Mouse (Mus musculus) splenic B cell, adult 2 months (primary cell): ENCODE results near the gene Gm28230.

Experiments
- DNase-seq: peaks from one replicate; pipeline ENCODE4 v3.0.0-alpha.2; 2011; ENCODE audit warnings: low read depth, low spot score
- H3K27me3 ChIP-seq: 2 replicates; pipeline ENCODE4 v1.6.1; 2012; ENCODE audit warnings: mild to moderate bottlenecking, low read length, moderate library complexity, mixed read lengths; ENCODE audit not compliant: control insufficient read depth, poor library complexity, insufficient read depth, severe bottlenecking
- H3K36me3 ChIP-seq: 2 replicates; pipeline ENCODE4 v1.6.1; 2012; ENCODE audit warnings: mild to moderate bottlenecking, low read length, moderate library complexity, mixed read lengths; ENCODE audit not compliant: control insufficient read depth, poor library complexity, insufficient read depth, severe bottlenecking

Gene Gm28230

GRCm38 (mm10) chr2:74747006-74747405, 20.5 kb downstream of the Gm28230 start:
- no peak for DNase-seq
- H3K36me3 ChIP-seq: no peaks in the 10 kb centered on the region
- H3K27me3 ChIP-seq: peaks cover 2% of the 10 kb centered on the region; the same call in 1 of the 2 replicates

GRCm38 (mm10) chr2:74747661-74748141, 21.2 kb downstream of the Gm28230 start:
- Histone ChIP-seq H3K36me3 (no peaks in the 10 kb centered on the region), H3K27me3 (peaks cover 3% of the 10 kb centered on the region; the same call in 1 of the 2 replicates)
- no peak for DNase-seq

- no peaks in the 10 kb centered on the region for H3K36me3 ChIP-seq
- DNase-seq: no peak
Observed at GRCm38 (mm10) chr2:74748436-74748995, 22.0 kb downstream of the Gm28230 start.

GRCm38 (mm10) chr2:74749337-74750121, 23.0 kb downstream of the Gm28230 start:
- Histone ChIP-seq H3K27me3 (peaks cover 3% of the 10 kb centered on the region; the same call in 1 of the 2 replicates), H3K36me3 (no peaks in the 10 kb centered on the region)
- peak; percentile 5 for DNase-seq

More at GRCm38 (mm10) chr2:74748436-74748995, 22.0 kb downstream of the Gm28230 start:
- H3K27me3 ChIP-seq: peaks cover 3% of the 10 kb centered on the region; the same call in 1 of the 2 replicates

GRCm38 (mm10) chr2:74750731-74751250, 24.3 kb downstream of the Gm28230 start:
- H3K27me3 ChIP-seq: peaks cover 3% of the 10 kb centered on the region; the same call in 1 of the 2 replicates
- no peaks in the 10 kb centered on the region for H3K36me3 ChIP-seq
- DNase-seq: no peak

- Histone ChIP-seq H3K27me3 (peaks cover 3% of the 10 kb centered on the region; the same call in 1 of the 2 replicates), H3K36me3 (no peaks in the 10 kb centered on the region)
- no peak for DNase-seq
Observed at GRCm38 (mm10) chr2:74751861-74752260, 25.3 kb downstream of the Gm28230 start.

- H3K27me3 ChIP-seq: peaks cover 3% of the 10 kb centered on the region; the same call in 1 of the 2 replicates
- no peaks in the 10 kb centered on the region for H3K36me3 ChIP-seq
- no peak for DNase-seq
Observed at GRCm38 (mm10) chr2:74752431-74753174, 26.1 kb downstream of the Gm28230 start.

- DNase-seq: no peak
- H3K27me3 ChIP-seq: peaks cover 3% of the 10 kb centered on the region; the same call in 1 of the 2 replicates
- H3K36me3 ChIP-seq: no peaks in the 10 kb centered on the region
Observed at GRCm38 (mm10) chr2:74753175-74753523, 26.6 kb downstream of the Gm28230 start.

- Histone ChIP-seq H3K36me3 (no peaks in the 10 kb centered on the region), H3K27me3 (peaks cover 3% of the 10 kb centered on the region; the same call in 1 of the 2 replicates)
- DNase-seq: no peak
Observed at GRCm38 (mm10) chr2:74753711-74754110, 27.2 kb downstream of the Gm28230 start.

- no peak for DNase-seq
- no peaks in the 10 kb centered on the region for H3K27me3 ChIP-seq
- H3K36me3 ChIP-seq: no peaks in the 10 kb centered on the region
Observed at GRCm38 (mm10) chr2:74760146-74760545, 33.6 kb downstream of the Gm28230 start.

- H3K27me3 ChIP-seq: no peaks in the 10 kb centered on the region
- no peak for DNase-seq
- no peaks in the 10 kb centered on the region for H3K36me3 ChIP-seq
Observed at GRCm38 (mm10) chr2:74761941-74762340, 35.4 kb downstream of the Gm28230 start.

GRCm38 (mm10) chr2:74762522-74763244, 36.2 kb downstream of the Gm28230 start, which contains the start of gene Hoxd1:
Gene Hoxd1, plus strand, starts transcription at chr2:74762980.
- no peak for DNase-seq
- Histone ChIP-seq H3K27me3 (no peaks in the 10 kb centered on the region), H3K36me3 (no peaks in the 10 kb centered on the region)

- Histone ChIP-seq H3K27me3 (no peaks in the 10 kb centered on the region), H3K36me3 (no peaks in the 10 kb centered on the region)
- no peak for DNase-seq
Observed at GRCm38 (mm10) chr2:74763245-74763735, 36.8 kb downstream of the Gm28230 start.

- Histone ChIP-seq H3K27me3 (no peaks in the 10 kb centered on the region), H3K36me3 (no peaks in the 10 kb centered on the region)
- no peak for DNase-seq
Observed at GRCm38 (mm10) chr2:74763976-74764375, 37.4 kb downstream of the Gm28230 start.
